Mouse (Mus musculus) frontal cortex, postnatal 36 days (tissue): Measurements from ENCODE around the gene Edil3.
"Not testable (repeated sequence)": the region's sequence is repeated elsewhere in the genome, so short reads cannot be mapped to it uniquely, and the experiment has no call there.

Experiments
- DNase-seq, 2 experiments: peaks; one replicate each; pipeline ENCODE4 v3.0.0; 2022; ENCODE audit warnings: low spot score in 2 of 2

The Edil3 gene

GRCm38 (mm10) chr13:88938564-88938963 lies 117.3 kb downstream of the Edil3 start:
- DNase-seq = no peak

DNA sequence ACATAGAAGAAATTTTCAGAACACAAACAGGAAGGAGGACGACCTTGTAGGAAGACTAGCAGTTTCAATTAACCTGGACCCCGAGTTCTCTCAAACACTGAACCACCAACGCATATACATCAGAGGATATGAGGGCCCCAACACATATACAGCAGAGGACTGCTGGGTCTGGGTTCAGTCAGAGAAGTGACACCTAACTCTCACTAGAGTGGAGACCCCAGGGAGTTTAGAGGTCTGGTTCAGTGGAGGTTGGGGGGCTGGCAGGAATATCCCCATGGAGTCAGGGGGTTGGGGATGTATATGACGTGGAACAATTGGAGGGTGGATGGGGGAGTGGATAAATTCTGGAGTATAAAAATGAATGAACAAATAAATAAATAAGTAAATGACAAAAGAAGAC lies 151.1 kb downstream of the Edil3 start:
- DNase-seq = no peak

GRCm38 (mm10) chr13:89007696-89008427 lies 186.6 kb downstream of the Edil3 start:
- DNase-seq = no peak

DNA sequence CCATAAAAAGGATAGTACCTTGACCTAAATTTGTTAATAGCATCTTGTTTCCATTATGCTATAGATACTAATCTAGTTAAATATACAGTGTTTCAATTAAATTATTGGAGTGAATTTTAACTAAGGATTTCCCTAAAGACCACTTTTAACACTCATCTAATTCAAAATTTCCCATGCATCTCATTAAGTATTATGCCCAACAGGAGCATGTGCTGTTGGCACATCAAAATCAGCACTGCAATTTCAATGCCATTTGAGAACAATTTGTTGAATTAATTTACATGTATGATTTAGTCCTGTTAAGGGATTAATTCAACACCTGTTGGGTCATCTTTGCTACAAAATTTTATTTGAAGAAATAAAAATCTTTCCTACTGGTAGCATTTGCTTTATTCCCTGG lies 191.2 kb downstream of the Edil3 start:
- DNase-seq = no peak

- peak in 1 of 2 experiments; percentile 7 for DNase-seq
Observed at GRCm38 (mm10) chr13:89029817-89030539, 208.7 kb downstream of the Edil3 start.

DNA sequence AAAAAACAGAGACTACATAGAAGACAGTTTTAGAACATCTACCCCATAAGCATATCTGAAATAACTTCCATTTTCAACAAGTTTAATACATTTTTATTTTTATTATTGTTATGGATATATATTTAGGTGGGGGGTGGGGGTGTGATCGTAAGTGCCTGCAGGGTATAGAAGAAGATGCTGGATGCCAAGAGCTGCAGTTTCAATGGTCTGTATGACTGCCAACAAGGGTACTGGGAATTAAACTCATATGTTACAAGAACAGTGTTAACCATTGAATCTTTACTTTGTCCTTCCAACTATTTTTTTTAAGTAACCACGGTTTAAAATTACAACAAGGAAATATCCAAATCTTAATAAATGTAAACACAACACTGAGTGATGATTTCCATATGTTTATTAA lies 214.4 kb downstream of the Edil3 start:
- no peak for DNase-seq

DNA sequence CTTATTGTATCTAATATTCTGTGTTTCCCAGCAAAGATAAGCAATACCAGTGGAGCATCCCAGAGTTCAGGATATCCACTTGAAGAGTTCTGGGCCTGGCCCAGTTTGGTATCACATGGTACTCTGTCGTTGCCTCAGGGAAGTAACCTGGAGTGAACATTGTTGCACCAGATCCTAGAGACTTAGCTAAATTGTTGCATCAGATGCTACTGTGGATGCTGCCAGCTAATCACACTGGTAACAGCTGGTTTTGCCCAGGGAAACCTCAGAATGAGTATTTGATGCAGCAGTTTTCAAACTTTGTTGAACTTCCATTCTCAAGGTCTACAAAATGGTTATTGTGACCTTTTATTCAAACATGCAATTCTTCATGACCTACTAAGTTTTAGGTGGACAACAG lies 220.2 kb downstream of the Edil3 start:
- no peak for DNase-seq

DNA sequence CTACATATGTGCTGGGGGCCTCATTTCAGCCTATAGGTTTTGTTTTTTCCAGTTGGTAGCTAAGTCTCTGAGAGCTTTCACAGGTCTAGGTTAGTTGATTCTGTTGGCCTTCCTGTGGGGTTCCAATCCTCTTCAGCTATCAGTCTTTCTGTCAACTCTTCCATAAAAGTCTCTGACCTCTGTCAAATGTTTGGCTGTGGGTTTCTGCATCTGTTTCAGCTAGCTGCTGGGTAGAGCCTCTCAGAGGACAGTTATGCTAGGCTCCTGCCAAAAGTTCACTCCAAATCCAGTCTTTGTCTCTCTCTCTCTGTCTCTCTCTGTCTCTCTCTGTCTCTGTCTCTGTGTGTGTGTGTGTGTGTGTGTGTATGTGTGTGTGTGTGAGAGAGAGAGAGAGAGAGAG lies 248.9 kb downstream of the Edil3 start:
- not testable (repeated sequence) for DNase-seq

DNA sequence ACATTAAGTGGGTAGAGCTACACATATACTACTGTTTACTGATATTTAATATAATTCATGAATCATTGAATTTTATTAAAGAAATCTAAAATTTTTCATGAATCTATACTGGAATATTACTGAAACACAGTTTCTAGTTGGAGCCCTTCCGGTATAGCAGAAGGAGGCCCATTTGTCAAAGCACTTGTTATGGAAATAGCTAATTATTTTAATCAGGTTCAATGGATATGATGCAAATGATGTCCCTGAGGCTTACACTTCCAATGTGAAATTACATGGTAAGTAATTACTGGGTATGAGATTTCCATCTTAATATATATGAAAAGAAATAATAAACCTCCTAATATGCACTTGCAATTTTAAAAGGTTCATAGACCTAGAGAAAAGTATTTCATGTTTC lies 254.9 kb downstream of the Edil3 start:
- no peak for DNase-seq

GRCm38 (mm10) chr13:89105889-89106288 lies 284.6 kb downstream of the Edil3 start:
- DNase-seq = no peak

GRCm38 (mm10) chr13:89117551-89117950 lies 296.3 kb downstream of the Edil3 start:
- no peak for DNase-seq

GRCm38 (mm10) chr13:89119809-89120208 lies 298.5 kb downstream of the Edil3 start:
- no peak for DNase-seq

DNA sequence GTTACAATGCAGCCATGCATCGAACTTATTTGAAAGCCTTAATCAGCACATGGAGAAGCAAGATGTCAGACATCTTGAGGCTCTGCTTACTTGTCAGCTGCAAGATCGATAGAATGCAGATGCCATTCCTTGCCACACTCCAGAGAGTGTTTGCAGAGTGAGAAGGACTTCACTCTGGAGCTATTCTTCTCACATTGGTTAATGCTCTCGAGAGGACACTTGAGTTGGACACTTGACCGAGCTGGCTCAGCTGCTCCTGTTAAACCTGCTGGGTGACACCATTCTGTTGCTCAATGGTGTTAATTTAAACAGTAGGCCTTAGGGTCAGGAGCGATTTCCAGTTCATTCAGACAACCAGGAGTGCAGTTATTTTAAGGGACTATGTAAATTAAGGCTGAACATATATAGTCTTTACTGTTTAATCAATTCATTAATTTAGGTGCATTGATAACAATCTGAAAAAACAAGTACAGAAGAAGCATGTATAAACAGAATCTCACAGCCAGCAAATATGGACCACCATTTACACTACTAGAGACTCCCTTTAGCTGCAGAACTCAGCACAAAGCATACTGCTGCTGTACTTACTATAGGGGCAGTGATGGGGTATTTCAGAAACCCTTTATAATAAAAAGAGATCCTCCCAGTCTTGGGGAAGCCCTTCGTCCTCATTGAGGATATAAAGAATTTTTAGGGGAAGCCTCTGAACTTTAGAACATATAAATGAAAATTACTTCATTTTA lies 301.4 kb downstream of the Edil3 start:
- DNase-seq = no peak

DNA sequence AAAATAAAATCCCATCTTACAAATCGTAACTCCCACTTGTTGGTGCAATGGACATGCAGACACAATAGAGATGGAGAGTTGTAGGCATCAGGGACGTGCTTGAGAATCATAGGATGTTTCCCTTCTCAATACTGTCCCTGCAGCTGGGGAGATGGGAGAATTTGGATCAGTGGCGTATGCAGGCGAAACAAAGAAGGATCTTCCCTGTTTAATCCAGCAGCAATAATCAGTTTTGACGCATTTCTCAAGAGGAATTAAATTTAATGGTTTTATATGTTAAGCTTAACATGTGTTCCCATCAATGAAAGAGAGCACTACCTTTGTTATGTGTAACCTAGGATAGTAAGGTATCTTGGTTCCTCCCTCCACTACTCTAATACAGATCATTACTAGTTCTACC lies 302.1 kb downstream of the Edil3 start:
- no peak for DNase-seq

DNA sequence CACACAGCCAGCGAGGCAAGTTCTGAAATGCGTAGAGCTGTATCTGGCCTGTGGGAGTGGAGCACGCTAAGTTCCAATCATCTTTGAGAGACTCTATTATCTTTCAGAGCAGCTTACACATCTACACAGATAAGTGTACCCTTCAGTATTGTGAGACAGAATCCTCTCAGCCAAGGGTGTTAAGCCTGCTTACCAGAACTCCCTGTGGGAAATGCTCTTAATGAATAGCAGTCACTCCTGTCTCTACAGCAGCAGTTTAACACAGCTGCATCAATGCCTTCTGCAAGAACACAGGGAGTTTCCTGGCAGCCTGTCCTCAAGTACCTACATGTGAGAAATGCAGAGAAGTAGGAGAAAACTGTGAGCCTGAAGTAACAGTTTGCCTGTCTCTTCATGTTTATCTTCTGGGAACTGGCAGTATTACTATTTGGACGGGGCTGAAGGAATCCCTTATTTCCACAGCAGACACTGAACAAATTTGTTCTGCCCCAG lies 324.8 kb downstream of the Edil3 start:
- DNase-seq = peak; percentile 20 to 37

DNA sequence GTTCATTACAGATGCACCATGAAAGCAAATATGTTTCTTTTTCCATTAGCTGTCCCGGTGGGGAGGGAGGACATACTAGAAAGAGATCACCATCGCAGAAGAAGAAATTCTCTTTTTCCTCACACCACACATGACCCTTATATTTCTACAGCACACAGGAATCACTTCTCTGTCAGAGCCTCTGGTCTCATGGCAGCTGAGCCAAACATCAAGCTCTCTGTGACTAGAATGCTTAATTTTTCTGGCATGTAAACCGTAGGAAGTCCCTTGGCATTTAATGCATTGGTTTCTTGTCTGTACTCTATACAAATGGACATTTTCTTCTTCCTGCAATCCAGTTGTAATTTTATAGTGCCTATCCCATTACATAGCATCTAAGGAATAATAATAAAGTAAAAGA lies 330.6 kb downstream of the Edil3 start:
- DNase-seq = no peak

DNA sequence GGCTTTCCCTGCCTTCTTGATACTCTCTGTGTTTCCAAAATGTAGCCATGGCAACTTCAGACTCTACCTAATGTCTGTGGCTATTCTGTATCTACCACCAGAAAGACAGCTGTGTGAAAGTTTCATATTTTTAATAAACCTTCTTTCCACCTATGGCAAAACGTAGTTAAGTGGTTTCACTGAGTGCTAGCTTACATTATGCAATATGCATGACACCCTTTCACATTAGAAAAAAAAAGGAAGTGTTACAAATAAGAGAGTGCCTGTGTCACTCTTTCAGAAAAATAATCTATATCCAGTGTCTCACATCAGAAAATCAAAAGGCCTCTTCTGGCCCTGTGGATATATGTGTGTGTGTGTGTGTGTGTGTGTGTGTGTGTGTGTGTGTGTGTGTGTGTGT lies 346.7 kb downstream of the Edil3 start:
- no peak for DNase-seq

DNA sequence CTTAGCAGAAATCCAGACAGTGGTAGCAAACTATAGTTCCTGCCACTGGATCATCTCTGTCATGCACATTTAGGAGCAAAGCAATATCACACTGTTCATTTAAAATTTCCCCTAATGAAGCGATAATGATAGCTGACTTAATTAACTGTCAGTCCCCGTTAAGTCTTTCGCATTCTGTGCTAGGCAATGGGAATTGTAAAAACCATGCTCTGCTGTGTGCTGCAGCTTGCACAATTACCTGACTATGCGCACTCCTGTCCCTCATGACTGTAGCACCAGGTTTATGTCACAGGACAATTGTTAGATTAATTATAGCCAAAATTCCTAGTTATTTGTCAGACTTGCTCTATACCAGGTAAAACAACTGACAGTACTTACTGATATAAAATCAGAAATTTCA lies 348.8 kb downstream of the Edil3 start:
- no peak for DNase-seq

GRCm38 (mm10) chr13:89175154-89175553 lies 353.9 kb downstream of the Edil3 start:
- DNase-seq = no peak

- no peak for DNase-seq
Observed at GRCm38 (mm10) chr13:89189051-89189450, 367.8 kb downstream of the Edil3 start.

GRCm38 (mm10) chr13:89197019-89197418 lies 375.7 kb downstream of the Edil3 start:
- no peak for DNase-seq

GRCm38 (mm10) chr13:89199275-89199674 lies 378.0 kb downstream of the Edil3 start:
- DNase-seq = no peak

DNA sequence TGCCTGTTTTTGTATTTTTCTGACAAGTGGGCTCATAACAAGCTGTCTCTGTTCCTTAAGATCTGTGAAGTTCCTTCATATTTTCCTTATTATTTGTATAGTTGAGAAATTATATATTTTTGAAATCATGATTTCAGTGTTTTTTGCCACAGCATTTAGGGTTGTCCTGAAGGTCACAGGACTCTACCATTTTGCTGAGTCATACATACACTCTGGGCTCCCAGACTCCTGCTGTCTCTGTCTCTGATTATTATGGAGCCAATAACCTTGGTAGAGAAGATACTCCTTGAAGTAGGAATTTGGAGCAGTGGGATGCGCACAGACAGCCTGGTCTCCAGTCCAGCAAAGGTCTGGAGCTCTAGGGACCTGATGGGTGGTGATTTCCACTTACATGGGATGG lies 416.8 kb downstream of the Edil3 start:
- no peak for DNase-seq
